Mouse (Mus musculus) urinary bladder, postnatal 14 days (tissue): Measurements from ENCODE around the gene Prr18.
A peak's percentile ranks its signal among the peaks of the same experiment; 100 is the strongest.

Experiments
- DNase-seq: peaks from one replicate; pipeline ENCODE4 v3.0.0; 2021; ENCODE audit warnings: low spot score

Gene Prr18

DNA sequence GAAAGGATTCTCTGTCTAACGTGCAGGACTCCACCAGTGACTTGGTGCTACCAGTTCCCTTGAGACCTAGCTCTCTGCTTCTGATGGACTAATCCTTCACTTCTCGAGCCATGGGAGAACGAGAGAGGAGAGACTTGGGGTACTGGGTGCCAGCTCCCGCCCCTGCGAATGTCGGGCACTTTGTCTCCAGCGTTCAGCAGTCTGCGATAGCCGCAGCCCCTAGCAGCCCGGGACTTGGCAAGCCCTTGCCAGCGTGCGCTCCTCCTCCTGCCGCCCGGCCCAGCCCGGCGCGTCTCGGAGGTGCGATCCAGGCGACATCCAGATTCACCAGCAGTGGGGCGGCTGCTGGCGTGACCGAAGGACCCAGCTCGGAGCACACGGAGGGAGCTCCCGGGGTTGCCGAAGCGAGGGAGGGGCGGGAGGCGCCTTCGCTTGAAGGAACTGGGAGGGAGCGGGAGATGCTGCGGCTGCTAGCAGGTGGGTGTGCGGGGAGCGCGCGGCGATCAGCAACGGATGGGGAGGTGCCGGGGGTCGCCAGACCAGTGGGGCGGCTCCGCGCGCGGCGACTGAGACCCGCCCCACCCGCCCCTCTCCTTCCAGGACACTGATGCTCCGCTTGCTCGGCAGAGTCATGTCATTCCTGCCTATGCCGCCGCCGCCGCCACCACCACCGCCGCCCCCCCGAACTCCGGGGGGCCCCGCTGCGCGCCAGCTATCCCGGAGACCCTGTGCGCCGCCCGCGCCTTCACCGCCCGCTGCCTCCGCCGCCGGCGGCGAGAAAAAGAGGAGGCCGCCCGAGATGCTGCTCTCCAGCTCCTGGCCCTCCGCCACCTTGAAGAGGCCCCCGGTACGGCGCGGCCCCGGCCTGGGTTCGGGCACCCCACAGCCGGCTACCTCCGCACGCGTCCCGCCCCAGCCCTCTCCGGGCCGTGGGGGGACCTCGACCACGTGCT is 3.4 kb downstream of the Prr18 start:
- DNase-seq: no peak

DNA sequence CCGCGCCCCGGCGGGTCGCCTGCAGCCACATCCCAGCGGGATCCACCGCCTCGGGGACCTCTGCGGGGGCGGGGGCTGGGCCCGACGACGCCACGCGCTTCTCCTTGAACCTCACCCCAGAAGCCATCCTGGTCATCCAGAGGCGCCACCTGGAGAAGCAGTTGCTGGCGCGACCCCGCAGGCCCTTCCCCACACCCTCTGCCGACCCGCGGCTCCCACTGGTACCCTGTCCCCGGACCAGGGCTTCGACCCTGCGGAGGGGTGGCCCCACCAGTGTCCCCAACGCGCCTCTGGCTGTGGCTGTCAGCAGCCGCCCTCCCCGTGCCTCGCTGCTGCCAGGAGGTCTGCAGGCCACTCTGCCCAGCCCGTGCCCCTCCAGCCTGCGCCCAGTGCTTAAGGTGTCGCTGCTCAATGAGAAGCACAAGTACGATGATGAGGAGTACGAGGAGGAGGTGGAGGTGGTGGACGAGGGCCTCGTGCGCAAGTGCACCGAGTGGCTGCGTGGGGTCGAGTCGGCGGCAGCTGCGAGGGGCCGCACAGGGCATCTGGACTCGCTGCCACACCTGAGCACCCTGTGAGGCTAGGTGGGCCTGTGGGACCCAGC is 4.2 kb downstream of the Prr18 start:
- no peak for DNase-seq

DNA sequence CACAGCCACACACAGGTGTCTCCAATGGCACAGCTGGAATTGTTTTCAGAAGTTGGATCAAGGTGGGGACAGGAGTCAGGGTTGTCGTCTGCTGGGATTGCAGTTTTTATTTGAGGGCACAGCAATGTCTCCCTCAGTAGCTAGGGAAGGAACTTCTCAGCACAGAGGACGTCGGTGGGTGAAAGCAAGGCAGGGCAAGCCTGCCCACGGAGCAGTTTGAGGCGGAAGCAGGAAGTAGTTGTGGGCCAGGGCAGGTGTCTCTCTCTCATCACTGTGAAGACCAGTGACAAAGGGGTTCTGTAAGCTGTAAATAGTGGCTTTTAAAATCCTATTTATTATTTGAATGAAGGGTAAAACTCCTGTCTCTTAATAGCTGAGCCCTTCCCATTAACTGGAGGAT is 5.4 kb downstream of the Prr18 start:
- no peak for DNase-seq

DNA sequence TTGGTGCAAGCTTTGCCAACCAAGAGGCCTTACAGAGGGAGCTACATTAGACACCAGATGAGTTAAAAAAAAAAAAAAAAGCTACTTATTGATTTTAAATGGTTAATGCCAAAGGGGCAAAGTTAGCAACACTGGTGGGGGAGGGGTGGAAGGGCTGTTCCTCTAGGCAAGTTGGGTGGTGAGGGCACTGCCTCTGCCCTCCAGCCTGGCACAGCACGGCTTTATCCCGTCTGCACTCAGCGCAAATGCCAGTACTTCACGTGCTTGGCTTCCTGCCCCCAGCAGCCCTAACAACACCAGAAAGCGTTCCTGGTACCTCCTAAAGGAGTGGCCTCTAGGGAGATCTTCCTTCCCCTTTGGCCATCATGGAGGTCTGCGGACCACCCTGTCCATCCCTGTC is 6.2 kb downstream of the Prr18 start:
- DNase-seq: no peak

DNA sequence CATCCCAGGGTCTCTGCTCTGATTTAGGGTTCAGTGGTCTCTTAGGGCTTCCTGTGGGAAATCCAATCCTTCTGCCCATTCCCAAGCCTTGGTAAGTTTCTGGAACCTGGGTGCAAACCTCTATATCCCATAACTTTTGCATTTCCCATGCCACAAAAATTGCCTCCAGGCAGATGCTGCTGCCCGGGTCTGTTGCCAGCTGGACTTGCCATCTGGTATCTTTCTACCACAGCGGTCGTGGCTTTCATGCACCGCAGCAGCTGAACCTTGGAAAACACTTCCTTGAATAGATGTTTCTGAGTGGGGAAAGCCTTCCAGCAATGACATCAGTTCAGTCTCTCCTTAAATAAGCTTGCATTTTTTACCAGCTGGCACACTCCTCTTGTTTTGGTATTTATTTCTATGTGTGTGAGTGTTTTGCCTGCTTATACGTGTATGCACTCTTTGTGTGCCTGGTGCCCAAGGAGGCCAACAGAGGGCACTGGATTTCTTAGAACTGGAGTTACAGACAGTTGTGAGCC is 10.6 kb downstream of the Prr18 start:
- DNase-seq: no peak

DNA sequence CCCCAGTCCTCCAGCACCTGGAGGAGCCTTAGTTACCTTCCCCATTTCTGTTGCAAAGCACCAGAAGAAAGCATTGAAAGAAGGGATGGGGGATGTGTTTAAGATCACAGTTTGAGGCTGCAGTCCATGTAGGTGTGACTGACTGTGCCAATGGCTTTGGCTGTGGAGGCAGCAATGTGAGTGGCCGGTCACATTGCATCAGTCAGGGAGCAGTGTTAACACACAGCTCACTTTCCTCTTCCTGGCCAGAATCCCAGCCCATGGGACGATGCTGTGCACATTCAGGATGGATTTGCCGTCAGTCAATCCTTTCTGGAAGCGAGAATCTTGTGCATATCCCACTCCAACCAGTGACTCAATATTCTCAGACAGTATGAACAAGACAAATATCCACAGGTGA is 11.7 kb downstream of the Prr18 start:
- DNase-seq: no peak

DNA sequence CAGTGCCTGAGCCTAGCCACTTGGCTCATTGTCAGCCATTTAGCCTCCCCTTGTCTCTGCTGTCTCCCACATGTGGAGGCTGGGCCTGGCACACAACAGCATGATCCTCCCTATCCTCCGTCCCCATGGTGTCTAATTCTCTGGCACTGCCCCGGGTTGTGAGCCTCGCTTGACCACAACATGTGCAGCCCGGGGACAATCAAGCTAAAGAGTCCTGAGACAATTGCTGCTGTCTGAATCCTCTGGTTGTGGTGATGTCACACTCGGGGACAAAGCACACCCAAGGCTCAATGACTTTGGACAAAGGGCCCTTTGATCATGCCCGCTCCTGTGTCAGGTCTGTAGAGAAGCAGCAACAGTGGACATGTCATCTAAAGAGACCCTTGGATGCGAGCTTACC is 13.8 kb downstream of the Prr18 start:
- DNase-seq: no peak

DNA sequence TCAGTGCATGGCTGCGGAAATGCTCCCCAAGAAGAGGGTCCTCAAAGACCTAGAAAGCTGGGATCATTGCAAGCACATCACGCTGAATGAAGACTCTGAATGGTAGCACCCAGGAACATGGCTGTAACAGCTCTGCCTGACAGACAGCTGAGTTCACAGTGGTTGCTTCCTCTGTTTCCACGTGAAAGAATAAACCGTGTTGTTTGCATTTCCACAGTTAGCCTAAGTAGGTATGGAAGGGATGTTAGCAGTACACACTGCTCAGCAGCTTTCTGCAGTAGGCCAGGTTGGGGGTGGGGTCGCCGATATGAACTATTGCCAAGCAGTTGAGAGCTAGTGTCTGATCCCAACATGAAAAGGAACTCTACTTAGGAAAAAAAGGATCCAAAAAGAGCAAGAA is 18.4 kb downstream of the Prr18 start, which contains the start of gene T2:
Gene T2, plus strand, starts transcription at position 301 of the 400 bp plus-strand sequence.
- no peak for DNase-seq

DNA sequence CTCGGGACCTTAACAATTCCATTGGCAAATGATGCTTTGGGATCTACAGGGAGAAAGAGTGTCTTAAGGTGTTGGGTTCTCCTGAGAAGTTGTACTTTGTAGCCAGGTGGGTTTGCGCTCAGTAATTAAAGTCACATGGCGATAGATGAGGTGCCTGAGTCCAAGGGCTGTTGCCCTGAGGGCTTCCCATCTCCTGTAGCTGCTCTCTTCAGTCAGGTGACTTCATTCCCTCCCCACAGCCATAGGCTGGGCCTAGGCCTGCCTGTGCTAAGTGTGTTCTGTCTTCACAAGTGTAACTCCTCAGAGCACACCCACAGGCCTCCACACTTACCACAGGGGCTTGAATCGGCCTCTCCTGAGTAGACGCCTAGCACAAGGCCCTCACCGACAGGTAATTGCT is 20.2 kb downstream of the Prr18 start:
- no peak for DNase-seq

DNA sequence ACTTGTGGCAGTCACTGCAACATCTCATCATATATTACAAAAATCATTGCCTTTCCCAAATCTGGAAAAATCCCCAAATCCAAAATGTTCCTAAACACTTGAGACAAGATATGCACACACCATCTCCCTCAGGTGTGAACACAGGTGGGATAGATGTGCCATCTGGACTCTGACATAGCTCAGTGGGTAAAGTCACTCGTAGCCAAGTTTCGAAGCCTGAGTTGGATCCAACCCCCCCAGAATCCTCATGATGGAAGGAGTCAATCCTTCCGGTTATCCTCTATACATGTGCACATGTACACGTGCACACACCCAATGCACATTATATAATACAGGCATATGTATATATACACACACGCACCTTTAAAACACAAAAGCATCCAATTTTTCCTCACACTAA is 23.6 kb downstream of the Prr18 start:
- no peak for DNase-seq

DNA sequence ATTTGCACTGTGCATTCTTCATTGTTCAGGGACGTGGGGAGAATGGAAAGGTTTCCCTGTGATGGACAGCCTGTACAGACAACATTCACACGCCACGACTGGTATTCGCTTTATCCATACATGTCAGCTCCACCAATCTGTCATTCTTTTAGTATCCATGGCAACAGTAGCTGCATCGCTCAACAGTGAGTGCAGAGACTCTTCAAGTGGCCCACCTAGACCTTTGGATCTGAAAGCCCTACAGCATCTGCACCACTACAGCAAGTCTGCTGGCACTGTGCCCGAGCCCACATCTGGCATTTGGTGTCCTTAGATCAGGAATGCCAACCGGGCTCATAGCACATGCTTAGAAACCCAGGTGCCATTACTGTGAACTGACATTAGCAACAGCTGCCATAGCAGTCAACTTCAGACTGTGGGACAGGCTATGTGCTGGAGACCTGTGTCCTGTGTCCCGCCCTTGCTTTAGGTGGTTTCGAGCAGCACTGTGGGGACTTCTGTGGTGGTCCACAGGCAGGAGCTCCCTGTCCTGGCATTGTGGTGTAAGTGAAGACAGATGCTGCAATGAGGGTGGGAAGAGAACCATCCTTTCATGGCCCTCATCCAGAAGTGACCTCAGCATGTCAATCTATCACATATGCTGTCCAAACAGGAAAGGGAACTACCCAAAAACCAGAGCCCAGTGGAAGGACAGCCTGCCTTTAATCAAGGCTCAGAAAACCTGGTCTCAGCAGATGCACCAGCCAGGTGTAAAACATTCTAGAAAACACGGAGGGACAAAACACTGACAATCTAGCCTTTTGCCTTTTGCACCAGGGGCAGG is 24.2 kb downstream of the Prr18 start:
- no peak for DNase-seq

DNA sequence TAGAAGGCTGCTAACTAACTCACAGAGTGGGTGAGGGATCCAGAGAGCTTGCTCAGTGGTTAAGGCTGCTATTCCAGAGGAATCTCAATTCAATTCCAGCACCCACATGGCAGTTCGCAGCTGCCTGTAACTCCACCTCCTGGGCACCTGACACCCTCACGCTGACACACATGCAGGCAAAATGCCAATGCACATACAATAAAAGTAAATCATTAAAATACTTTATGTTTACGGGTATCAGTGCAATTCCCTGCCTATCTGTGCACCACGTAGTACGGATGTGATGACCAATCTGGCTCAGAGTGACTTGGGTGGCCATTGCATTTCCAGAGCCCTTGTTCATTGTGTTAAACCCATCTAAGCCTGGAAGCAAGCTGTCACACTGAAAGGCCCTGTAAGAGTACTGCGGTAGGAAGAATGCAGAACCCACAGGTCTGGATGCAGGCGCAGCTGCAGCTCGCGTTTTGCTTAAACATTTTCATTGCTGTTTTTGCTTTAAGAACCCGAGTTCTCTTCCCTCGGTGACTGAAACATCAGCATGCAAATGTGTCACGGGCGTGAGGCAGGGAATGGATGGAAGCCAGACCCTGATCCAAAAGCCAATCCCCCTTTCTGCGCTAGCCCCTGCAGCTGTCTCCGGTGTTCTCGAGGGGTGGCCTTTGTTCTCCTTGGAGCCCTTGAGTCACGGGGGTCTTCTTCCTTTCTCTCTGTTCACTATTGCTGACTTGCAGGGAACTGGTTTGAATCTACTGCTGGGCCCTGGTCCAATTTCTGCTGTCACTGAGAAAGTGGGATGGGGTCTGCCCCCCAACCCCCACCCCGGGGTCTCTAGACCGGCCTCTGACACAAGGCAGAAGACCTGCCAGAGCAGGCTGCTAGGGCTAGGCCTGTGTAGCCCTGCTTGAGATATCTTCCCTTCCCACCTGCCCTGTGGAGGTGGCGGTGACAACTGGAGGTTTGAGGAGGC is 30.5 kb downstream of the Prr18 start:
- DNase-seq: peak; percentile 28

DNA sequence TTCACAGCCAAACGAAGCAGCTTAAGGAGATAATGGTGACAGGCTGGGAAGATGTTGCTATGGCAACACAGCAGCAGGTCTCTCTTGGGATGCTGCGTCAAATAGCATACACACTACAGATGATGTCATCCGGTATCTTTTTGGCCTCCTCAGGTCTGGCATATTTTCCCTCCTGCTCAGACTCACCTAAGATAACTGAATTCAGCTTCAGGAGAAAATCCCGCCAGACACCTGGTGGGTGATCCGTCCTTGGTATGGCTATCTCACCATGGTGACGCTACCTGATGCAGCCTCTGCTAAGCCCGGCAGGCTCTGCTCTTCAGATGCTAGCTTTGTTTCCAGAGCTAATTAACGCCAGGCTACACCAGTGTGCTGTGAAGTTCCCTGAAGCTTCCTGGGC is 31.3 kb downstream of the Prr18 start:
- no peak for DNase-seq

DNA sequence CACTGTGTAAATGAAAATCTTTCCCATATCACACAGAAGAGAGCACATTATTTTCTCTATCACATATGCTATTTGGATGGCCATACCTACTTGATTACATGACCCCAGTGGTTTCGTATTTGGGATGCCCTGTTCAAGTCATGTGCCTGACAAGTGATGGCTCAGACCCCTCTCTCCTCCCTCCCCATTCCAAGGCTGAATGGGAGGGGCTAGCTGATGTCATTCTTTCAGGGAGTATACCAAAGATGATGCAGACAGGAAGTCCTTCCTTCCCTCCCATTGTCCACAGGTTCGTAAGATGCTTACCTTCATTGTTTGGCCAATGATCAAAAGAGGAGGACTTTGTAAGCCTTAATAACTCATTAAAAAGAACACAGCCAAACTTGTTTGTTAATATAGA is 31.9 kb downstream of the Prr18 start:
- no peak for DNase-seq

DNA sequence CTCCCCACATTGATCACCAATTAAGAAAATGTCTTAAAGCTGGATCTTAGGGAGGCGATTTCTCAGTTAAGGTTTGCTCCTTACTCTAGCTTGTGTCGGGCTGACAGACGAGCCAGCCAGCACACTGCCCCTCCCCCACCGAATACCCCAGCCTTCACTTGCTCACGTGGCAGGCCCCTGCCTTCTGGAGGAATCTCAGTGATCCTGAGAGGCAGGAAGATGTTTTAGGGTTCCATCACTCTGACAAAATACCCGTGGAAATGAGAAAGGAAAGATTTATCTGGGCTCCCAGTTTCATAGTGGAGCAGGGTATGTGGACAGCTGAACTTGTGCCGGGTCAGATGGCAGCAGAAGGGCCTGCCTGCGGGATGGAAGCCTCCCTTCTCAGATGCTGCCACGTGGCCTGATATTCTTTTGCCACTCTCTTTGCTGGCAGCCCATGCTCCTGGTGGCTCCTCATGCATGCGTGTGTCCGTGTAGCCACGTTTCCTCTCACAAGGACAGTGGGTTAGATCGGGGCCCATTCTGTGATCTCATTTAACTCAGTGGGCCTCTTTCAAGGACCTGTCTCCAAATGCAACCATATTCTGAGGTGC is 33.5 kb downstream of the Prr18 start:
- no peak for DNase-seq

DNA sequence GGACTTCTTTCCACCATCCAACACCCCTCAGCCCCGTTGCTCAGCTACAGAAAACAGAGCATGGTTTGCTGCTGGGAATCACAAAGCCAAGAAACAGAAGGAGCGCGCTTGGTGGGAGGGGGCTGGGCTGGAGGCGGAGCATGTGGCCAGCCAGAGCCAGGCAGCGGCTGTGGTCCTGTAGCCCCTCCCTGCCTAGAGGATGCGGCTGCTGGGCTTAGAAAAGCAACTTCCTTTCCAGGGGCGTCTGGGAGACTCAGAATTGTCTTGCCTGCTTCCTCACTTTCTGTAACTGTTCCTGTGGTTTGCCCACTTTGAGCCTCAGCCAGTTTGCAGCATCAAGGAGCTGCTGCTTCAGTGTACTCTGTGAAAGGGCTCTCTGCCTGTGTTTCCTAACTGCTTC is 34.6 kb downstream of the Prr18 start:
- peak; percentile 30 for DNase-seq

DNA sequence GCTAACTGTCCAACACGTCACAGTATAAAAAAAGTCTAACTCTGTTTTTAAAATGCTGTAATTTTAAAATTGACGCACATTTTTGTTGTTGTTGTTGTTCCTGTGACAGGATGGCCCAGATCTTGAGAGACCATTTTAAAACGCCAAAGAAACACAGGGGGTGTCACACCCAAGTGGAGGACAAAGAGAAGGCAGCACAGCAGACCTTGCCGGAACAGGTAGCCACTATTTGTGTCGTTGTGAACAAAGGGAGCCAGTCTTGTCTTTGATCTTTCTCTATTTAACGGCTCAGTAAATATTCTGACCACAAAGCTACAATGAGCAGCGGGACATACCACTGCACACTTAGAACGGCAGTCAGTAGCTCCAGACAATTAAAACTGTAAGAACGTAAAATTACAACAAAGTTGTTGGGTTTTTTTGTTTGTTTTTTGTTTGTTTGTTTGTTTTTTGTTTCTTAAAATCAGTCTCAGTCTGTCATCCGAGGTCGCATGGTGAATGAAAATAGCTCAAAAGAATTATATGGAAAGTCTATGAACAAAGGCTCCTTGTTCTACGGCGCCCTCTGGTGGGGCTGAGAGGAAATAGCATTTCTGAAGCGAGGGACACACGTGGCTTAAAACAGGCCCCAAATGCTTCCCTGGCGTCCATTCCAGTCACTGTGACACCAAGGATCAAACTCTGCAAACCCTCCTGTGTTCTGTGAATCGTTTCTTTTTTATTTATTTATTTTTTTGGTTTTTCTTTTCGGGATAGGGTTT is 35.2 kb downstream of the Prr18 start:
- DNase-seq: peak; percentile 75

DNA sequence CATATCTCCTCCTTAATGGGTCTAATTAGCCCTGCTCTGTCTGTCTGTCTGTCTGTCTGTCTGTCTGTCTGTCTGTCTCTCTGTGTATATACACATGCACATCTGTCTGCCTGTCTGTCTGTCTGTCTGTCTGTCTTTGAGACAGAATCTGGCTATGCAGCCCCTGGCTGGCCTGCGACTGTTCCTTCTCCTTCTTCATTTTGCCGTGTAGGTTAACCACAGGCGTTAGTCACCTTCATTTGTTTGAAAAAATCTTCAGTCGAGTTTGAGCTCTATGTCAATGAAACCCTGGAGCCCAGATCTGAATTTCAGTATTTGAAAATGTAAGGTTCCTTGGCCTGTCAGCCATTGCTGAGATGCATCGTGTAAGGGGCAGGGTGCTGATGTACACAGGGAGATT is 40.0 kb downstream of the Prr18 start:
- no peak for DNase-seq

DNA sequence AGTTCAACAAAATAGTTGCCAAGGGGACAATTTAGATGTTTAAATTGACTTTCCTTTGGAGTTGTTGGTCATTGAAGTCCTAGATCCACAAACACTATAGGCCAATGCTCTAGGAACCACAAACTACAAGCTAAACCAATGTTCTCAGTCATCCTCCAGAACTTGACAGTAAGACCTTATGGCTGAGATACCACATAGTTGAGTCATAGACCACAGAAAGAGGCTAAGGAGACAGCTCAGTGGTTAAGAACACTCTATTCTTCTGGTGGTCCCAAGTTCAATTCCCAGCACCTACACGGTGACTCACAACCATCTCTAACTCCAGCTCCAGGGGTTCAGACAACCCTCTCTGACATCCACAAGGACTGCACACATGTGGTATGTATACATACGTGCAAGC is 48.2 kb downstream of the Prr18 start:
- no peak for DNase-seq

DNA sequence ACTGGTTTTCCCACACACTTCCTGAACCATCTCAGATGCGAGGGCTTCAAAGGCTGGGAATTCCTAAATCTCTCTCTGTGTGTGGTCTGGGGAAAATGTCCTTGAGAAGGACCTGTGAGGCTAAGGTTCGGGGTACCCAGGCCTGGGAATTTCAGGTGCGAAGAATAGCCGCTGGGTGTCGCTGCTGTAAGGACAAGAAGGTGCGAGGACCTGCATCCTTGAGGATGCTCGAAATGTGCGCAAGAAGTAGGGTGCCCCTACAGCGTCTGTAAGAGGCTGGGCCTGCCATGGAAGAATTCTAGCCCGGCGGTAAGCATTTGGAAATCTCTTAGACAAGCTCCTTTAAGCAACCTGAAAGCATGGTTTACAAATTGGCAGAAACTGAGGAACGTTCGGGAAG is 51.2 kb downstream of the Prr18 start:
- DNase-seq: no peak
